Mouse (Mus musculus): ENCODE measurements around the gene Cdc34. TPM values are rescaled to one million over a fixed set of nuclear protein-coding genes. Genes with fewer than 3 reads are reported as not detected.
"Not testable (repeated sequence)": the region's sequence is repeated elsewhere in the genome, so short reads cannot be mapped to it uniquely, and the experiment has no call there.

Cdc34 gene
- total and polyA plus RNA-seq, 2 experiments from 2014 or later = 71.3 to 76.7 TPM

GRCm38 (mm10) chr10:79701443-79702129, 19.6 kb downstream of the Cdc34 start:
- 68% methylated on average over 10 of the region's 10 CpGs for WGBS
- ATAC-seq (no peak), DNase-seq (ENCODE audit: low spot score) (no peak)
- no peak overlapping the region for H3K4me2 ChIP-seq (ENCODE audit: low read depth, low read length)
- H3K27ac ChIP-seq = peak overlapping the region; percentile 54
- no peaks in the 10 kb centered on the region for H3K9me3 ChIP-seq (ENCODE audit: low read length)
- no peak overlapping the region for H3K4me3 ChIP-seq (ENCODE audit: low read length)
- no peaks in the 10 kb centered on the region for H3K36me3 ChIP-seq (ENCODE audit: insufficient read depth, low read length)
- H3K4me1 ChIP-seq (ENCODE audit: insufficient read depth, low read length) = peaks cover 15% of the 10 kb centered on the region
- no peak overlapping the region for H3K9ac ChIP-seq (replicated peaks; ENCODE audit: low read length)
- no peak for TF ChIP-seq CTCF (IDR thresholded peaks at IDR 0.05; ENCODE audit: low read depth)
- H3K27me3 ChIP-seq (ENCODE audit: insufficient read depth, low read length) = no peaks in the 10 kb centered on the region

DNA sequence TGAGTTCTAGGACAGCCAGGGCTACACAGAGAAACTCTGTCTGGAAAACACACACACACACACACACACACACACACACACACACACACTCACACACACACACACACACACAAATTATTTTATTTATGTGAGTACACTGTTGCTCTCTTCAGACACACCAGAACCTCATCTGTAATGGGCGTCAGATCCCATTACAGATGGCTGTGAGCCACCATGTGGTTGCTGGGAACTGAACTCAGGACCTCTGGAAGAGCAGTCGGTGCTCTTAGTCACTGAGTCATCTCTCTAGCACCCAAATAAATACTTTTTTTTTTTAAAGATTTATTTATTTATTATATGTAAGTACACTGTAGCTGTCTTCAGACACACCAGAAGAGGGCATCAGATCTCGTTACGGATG, 21.0 kb downstream of the Cdc34 start:
- H3K4me3 ChIP-seq (ENCODE audit: low read length); H3K36me3 ChIP-seq (ENCODE audit: insufficient read depth, low read length); ATAC-seq; H3K9me3 ChIP-seq (ENCODE audit: low read length); DNase-seq (ENCODE audit: low spot score); H3K27me3 ChIP-seq (ENCODE audit: insufficient read depth, low read length); H3K9ac ChIP-seq (replicated peaks; ENCODE audit: low read length); H3K27ac ChIP-seq; H3K4me2 ChIP-seq (ENCODE audit: low read depth, low read length): not testable (repeated sequence)
- 83% methylated on average over 2 of the region's 4 CpGs for WGBS
- H3K4me1 ChIP-seq (ENCODE audit: insufficient read depth, low read length) = peaks cover 23% of the 10 kb centered on the region

- no peak overlapping the region; the same call in 1 of the 2 replicates for H3K9ac ChIP-seq (replicated peaks; ENCODE audit: low read length)
- peak overlapping the region; percentile 69 for H3K4me3 ChIP-seq (ENCODE audit: low read length)
- peak overlapping the region; percentile 91; the same call in 1 of the 2 replicates for H3K4me2 ChIP-seq (ENCODE audit: low read depth, low read length)
- peaks cover 23% of the 10 kb centered on the region for H3K4me1 ChIP-seq (ENCODE audit: insufficient read depth, low read length)
- H3K27me3 ChIP-seq (ENCODE audit: insufficient read depth, low read length) = no peaks in the 10 kb centered on the region
- DNase-seq (ENCODE audit: low spot score) (no peak), ATAC-seq (no peak)
- WGBS = 70% methylated on average over 10 of the region's 10 CpGs
- no peaks in the 10 kb centered on the region for H3K9me3 ChIP-seq (ENCODE audit: low read length)
- H3K36me3 ChIP-seq (ENCODE audit: insufficient read depth, low read length) = no peaks in the 10 kb centered on the region
- H3K27ac ChIP-seq = peak overlapping the region; percentile 60; the same call in 1 of the 2 replicates
- TF ChIP-seq CTCF (IDR thresholded peaks at IDR 0.05; ENCODE audit: low read depth) = no peak
Observed at GRCm38 (mm10) chr10:79703541-79703940, 21.5 kb downstream of the Cdc34 start.

DNA sequence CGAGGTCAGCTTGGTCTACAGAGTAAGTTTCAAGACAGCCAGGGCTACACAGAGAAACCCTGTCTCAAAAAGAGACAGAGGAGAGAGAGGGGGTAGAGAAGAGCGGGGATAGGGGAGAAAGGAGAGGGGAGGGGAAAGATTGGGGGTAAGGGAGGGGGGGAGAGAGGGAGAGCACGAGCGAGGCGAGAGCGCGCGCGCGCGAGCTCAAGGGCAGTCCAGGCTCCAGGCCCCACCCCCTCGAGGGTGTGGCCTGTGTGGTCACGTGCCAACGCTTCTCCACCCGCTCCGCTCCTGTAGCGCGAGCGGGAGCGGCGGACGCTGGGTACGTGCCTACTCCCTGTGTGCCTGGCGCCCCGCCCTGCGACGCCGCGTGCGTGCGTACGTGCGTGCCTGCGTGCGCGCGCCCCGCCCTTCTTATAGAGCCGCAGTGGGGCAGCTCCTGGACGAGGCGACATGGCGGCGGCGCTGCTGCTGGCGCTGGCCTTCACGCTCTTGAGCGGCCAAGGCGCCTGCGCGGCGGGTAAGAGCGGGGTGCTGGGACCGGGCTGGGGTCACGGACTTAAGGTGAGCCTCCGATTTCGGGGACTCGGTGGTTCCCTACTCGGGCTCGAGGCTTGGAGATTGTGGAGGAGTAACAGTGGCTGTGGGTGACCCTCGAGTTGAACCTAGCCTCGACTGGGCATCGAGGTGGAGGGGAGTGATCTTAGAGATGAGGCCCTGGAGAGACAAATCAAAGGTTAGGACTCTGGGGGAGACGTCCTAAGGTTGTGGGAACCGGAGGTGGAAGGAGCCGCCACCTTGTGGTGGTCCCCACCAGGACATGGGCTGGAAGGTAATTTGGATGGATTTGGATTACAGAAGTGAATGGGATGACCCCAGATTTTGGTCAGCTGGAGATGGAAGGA, 22.3 kb downstream of the Cdc34 start, which contains the start of gene Bsg:
Bsg (plus strand) TSS at position 427 of the 905 bp plus-strand sequence.
- peak; percentile 94 for ATAC-seq
- Histone ChIP-seq H3K4me3 (ENCODE audit: low read length) (peak within 1 kb of the TSS; percentile 69), H3K36me3 (ENCODE audit: insufficient read depth, low read length) (no peaks in the 10 kb centered on the region), H3K4me1 (ENCODE audit: insufficient read depth, low read length) (peaks cover 23% of the 10 kb centered on the region), H3K27ac (peak within 1 kb of the TSS; percentile 84), H3K9ac (replicated peaks; ENCODE audit: low read length) (peak within 1 kb of the TSS; percentile 91), H3K27me3 (ENCODE audit: insufficient read depth, low read length) (no peaks in the 10 kb centered on the region), H3K4me2 (ENCODE audit: low read depth, low read length) (peak within 1 kb of the TSS; percentile 91), H3K9me3 (ENCODE audit: low read length) (no peaks in the 10 kb centered on the region)
- peak; percentile 100 for DNase-seq (ENCODE audit: low spot score)
- TF ChIP-seq CTCF (IDR thresholded peaks at IDR 0.05; ENCODE audit: low read depth) = peak; percentile 73
- under 1% methylated on average over 59 of the region's 65 CpGs for WGBS

- 7% methylated on average over 10 of the region's 10 CpGs for WGBS
- no peak for DNase-seq (ENCODE audit: low spot score)
- Histone ChIP-seq H3K9me3 (ENCODE audit: low read length) (no peaks in the 10 kb centered on the region), H3K4me3 (ENCODE audit: low read length) (peak overlapping the region; percentile 69), H3K9ac (replicated peaks; ENCODE audit: low read length) (peak overlapping the region; percentile 91), H3K27me3 (ENCODE audit: insufficient read depth, low read length) (no peaks in the 10 kb centered on the region), H3K36me3 (ENCODE audit: insufficient read depth, low read length) (peaks cover 5% of the 10 kb centered on the region), H3K27ac (peak overlapping the region; percentile 84), H3K4me2 (ENCODE audit: low read depth, low read length) (peak overlapping the region; percentile 91), H3K4me1 (ENCODE audit: insufficient read depth, low read length) (peaks cover 23% of the 10 kb centered on the region)
- TF ChIP-seq CTCF (IDR thresholded peaks at IDR 0.05; ENCODE audit: low read depth) = no peak
- no peak for ATAC-seq
Observed at GRCm38 (mm10) chr10:79704970-79705360, 23.0 kb downstream of the Cdc34 start.

GRCm38 (mm10) chr10:79705951-79706350, 24.0 kb downstream of the Cdc34 start:
- H3K4me1 ChIP-seq (ENCODE audit: insufficient read depth, low read length) = peaks cover 23% of the 10 kb centered on the region
- whole genome bisulfite sequencing = 86% methylated on average over 5 of the region's 5 CpGs
- ATAC-seq (no peak), DNase-seq (ENCODE audit: low spot score) (no peak)
- no peak for TF ChIP-seq CTCF (IDR thresholded peaks at IDR 0.05; ENCODE audit: low read depth)
- H3K4me2 ChIP-seq (ENCODE audit: low read depth, low read length) = peak overlapping the region; percentile 91
- peak overlapping the region; percentile 45 for H3K27ac ChIP-seq
- no peaks in the 10 kb centered on the region for H3K9me3 ChIP-seq (ENCODE audit: low read length)
- peak overlapping the region; percentile 69 for H3K4me3 ChIP-seq (ENCODE audit: low read length)
- peaks cover 15% of the 10 kb centered on the region for H3K36me3 ChIP-seq (ENCODE audit: insufficient read depth, low read length)
- peak overlapping the region; percentile 91; the same call in 1 of the 2 replicates for H3K9ac ChIP-seq (replicated peaks; ENCODE audit: low read length)
- H3K27me3 ChIP-seq (ENCODE audit: insufficient read depth, low read length) = no peaks in the 10 kb centered on the region
